Mouse (Mus musculus): ENCODE measurements around the gene Crip2.

The Crip2 gene

DNA sequence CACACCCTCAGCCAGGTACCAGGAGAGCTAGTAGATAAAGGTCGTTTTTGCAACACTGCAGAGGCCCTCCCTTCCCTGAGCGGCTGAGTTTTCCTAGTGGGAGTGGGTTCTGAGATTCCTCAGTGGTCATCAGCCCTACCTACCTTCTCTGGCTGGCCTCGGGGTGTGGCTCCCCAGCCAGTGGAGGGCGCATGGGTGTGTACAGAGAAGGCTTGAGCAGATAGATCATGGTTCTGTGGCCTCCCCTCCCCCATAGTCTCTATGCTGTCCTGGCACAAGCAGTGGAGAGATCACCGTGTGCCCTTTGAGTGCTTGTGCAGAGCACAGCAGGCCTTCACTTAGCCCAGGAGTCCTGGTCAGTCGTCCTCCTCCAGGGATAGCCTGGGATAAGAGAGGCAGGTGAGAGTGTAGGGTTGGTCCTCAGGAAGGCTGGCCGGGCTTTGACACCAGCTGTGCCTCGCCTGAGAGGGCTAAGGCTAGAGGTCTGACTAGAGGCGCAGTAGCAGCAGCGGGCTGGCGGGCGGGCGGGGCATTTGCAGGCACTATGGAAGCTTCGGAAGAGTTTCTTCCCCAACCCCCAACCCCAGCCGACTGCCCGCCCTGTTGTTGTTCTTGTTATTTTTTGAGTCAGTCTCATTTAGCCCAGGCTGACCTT is 8.5 kb downstream of the Crip2 start:
- peak; percentile 76 for DNase-seq

DNA sequence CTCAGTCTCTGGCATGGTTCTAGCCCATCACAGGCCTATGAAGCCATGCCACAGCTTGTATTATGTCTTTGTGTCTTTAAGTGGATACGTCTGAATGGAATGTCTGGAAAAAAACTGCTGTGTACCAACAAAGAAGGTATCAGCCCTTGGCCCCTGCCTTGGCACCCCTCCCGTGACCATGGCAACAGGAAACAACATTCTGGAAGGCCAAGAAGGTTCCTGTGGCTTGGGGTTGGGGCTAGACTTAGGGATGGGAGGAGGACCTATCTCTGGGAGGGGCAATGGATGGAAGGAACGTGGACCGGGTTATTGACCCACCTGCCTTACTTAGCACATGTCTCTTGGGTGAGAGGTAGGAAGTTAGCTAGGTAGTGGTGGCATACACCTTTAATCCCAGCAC is 9.3 kb downstream of the Crip2 start:
- DNase-seq, result peak; percentile 57

DNA sequence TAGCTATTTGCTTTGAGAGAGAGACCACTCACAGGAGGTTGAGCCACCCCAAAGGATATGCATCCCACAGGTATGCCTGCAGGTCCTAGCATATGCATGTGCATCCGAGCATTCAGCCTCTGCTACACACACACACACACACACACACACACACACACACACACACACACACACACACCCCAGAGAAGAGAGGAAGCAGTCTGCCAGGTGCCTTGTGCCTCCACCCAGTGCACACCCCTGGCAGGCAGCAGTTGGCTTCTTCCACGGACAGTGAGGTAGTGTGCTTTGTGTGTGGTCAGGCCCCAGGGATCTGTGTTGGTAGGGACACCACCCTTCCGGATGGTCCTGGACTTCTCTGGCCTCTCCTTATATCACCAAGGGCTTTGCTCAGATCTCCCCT is 9.9 kb downstream of the Crip2 start:
- no peak for DNase-seq

DNA sequence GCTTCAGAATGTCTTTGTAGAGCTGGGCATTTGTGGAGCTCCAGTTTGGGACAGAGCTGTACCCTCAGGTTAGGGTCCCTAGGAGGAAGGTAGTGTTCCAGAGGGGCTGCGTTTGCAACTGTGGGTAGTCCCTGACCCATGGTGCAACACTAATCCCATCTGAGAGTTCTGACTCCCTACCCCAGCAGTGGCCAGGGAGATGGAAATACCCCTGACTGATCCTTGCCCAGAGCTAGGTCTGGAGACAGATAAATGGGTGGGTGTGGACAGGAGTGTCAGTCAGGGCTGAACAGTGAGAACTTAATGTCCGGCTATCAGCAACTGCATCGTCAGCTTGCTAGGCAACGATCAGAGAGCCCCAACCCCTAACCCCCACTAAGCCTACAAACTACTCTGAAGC is 10.6 kb downstream of the Crip2 start:
- no peak for DNase-seq

DNA sequence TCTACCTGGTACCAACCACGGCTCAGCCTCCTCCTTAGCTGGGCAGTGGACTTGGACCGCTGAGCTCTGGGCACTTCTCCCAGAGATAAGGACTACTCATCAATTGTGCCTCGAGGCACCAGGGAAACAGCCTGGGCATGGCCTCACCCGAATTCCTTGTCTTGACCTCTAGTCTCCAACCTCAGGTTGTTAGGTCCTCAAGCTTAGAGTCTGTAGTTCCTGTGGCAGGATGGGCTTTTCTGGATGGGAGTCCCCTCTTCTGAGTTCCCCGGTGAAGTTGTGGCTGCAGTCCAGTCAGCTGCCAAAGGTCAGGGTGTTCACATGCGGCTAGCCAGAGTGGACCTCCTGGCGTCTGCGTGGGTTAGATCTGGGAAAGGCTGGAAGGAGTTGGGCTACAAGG is 11.0 kb downstream of the Crip2 start:
- no peak for DNase-seq

DNA sequence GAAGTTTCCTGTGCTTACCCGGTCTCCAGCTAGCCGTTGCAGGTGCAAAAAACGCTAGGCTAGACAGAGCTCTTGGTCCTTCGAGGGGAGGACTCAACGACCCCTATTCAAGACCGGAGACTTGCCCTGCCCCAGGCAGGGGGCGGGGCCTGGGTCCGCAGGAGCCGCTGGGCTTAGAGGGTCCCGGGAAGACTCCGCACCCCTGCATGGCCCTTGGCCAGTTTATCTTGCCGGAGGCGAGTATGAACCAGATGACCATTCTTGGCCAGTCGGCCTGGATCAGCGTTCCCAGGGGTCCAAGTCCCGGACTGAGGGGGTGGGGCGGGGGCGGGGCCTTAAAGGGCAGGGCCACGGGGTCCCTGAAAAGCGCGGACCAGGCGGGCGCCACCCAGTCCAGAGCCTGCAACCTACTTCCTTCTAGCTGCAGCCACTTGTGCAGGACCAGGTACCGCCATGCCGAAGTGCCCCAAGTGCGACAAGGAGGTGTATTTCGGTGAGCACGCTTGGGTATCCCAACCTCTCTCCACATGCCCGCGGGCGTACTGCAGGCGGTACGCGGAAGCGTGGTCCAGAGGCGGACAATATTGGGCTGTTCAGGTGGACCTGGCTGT is 11.7 kb downstream of the Crip2 start:
- DNase-seq, result peak; percentile 73

DNA sequence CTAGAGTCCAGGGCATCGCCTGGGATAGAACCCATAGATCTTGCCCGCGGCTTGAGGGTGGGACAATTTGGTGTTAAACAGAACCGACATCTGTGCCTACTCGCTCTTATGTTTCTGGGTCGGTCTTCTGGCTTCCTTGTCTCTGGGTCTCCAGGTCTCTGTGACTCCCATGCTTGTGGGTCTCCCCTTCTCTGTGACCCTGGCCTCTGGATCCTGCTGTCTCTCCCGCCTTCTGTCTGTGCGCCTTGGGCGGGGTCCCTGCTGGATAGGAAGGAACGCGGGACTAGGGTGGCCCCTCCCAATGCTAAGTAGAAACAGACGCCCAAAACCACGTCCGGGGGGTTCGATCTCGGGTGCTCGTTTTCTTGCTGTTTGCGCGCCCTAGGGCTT is 12.2 kb downstream of the Crip2 start:
- peak; percentile 48 for DNase-seq

DNA sequence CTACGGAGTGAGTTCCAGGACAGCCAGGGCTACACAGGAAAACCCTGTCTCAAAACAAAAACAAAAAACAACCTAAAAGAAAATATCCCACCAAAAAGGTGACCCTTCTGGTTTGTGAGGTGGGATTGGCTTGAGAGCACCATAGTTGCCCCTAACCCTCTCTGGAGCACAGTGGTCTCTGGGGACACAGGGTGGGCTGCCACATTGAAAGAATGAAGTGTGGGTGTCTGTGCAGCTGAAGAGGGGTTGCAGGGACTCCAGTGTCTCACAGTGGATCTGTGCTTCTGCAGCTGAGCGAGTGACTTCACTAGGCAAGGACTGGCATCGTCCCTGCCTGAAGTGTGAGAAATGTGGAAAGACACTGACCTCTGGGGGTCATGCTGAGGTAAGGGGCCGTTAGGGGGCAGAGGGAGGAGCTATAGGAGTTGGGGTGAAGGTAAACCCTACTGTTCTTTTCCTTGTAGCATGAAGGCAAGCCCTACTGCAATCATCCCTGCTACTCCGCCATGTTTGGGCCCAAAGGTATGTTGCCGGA is 13.0 kb downstream of the Crip2 start:
- DNase-seq, result no peak

DNA sequence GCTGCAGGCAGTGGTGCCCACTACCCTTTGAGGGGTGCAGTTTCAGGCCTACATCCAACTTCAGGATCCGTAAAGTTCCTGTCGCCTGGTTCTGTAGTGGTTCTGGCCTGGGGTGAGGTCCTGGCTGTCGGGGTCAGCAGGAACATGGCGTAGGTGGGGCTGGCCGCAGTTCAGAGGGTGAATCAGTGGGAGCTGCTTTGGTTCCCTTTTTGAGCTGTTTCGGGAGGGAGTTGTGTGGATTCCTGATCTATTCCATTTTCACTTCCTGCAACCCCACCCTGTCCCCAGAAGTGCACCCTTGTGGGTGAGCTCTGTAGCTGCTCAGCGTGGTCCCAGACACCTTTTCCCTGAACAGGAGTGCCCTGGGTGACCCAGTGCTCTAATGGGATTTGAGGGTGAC is 13.9 kb downstream of the Crip2 start:
- DNase-seq, result no peak

DNA sequence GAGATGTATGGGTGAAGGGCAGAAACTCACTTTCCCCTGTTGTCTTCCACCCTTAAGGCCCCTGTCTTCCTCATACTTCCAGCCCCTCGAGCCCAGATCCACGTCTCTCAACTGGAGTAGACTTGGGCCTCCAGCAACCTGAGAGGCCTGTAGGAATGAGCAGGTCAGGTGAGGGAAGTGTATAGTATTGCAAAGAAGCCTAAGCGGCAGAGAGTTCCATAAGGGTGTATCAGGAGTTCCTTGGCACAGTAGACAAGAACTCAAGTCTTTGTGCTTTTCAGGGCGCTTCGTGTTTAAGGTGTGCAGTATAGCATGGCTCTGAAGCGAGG is 14.7 kb downstream of the Crip2 start:
- DNase-seq, result no peak

DNA sequence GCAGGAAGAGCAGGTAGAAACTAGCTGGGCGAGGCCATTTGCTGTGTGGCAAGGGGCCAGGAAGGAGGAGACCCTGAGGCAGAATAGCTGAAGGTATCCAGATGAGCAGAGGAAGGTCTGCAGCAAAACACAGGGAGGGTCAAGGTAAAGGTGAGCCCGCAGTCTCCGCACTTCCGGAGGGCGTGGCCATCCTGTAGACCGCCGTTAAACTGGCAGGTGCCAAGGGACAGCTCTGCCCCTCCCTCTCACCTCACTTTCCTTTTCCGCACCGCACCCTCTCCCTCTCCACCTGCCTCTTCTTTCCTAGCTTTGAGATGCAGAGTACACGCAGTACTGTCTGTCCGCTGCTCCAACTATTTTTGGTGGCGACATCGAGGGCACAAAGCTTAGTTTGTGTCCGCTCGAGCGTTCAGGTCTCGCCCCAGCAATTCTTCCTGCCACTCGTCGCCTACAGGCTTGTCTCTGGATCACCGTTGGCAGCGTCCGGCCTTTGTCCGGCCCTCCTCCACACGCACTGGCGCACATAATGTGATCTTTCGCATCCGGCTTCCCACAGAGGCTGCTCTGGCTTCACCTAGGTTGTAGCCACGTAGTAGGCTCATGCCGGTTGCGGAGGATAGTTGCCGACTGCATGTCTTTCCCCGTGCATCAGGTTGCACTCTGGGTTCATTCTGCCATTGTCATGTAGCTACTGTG is 15.2 kb downstream of the Crip2 start:
- DNase-seq, result peak; percentile 66

DNA sequence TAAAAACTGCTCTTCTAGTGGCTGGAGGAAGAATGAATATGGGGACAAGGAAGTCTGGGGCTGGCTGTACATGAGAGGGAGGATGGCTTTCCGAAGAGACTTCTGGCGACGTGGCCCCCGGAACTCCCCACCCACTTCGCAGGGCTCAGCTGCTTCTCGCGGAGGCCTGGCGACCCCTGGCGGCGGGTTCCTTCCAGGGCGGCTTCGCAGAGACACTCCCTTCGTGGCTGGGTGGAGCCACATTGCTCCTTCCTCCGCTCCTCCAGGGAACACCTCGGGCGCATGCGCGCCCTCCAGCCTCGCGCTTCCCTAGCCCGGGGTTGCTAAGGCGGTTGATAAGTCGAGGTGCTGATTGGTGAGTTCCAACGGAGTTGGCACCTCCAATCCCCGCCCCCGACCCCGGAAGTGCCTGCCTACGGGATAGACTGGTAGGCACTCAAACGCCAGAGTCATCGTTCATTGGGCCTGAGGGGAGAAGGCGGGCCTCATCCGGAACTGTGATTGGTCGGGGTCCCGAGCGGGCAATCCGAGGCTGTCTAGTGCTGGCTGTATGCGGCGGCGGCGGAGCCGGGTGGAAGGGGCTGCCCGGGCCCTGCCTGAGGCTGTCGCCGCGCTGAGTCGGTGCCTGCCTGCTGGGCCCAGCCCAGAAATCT is 16.0 kb downstream of the Crip2 start, which contains the start of gene Tedc1:
Gene Tedc1 (plus strand): TSS at position 535 of the 653 bp plus-strand sequence.
- peak; percentile 100 for DNase-seq

DNA sequence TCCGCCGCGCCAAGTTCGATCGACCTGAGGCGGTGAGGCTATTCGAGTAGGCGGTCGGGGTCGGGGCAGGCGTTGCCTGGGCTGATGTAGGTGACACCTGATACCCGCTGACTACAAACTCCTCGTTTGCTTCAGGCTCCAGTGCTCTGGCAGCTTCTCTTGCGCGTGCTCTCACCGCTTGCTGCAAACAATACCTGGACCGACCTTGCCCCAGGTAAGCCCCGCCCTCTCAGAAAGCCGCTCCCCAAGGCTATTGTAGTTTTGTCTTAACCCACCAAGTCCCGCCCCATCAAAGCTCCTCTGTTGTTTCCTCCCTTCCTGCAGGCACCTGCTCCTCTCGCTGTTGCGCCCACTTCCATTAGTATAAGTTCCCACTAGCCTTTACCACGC is 16.5 kb downstream of the Crip2 start:
- no peak for DNase-seq

DNA sequence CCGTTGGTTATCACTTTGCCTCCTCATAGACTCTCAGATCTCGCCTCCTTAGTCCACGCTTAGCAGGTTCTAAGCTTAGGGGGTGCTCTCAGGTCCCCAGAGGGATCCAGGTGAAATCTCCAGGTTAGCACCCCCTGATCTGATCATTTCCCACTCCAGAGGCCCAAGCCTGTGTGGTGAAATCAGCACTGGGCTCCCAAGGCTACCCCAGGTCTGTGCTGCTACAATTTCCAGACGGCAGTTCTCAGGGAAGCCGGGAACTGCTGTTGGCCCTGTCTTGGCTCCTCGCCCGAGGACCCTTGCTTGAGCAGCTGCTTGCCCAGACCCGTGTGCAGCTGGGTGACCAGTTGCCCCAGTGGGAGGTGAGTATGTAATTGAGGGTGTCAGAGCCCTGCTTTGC is 17.0 kb downstream of the Crip2 start:
- no peak for DNase-seq

DNA sequence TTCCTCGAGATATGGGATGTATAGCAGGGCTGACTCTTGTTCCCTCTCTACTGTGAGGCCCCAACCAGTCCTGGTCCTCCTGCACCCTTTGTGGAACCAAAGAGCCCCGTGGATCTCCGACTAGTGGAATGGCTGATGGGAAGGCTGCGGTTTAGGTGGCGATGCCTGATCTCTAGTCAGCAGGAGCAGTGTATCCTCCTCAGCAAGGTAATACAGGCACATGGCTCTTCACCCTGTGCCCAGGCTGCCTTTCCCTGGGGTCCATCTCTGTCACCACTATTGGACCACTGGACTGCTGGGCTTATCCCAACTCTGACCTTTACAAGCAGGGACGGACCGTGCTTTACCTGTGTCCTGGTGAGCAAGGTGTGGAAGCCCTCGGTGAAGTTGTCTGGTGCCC is 17.5 kb downstream of the Crip2 start:
- no peak for DNase-seq

DNA sequence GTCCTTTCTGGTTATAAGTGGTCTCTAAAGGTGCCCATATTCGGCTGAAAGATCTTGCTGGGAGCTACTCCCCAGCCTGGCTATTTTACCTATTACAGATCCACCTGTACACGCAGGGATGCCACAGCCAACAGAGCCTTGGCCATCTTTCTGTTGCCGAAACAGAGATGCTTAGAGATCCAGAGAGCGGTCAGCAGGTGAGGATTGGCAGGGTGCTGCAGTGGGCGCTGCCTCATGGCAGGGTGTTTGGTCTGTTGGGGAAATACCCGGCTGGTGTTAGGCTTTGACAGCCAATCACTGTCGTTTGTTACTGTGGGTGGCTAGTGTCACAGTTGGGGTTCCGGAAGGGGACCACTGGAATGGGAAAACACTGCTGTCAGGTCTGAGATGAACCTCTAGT is 17.9 kb downstream of the Crip2 start:
- no peak for DNase-seq

DNA sequence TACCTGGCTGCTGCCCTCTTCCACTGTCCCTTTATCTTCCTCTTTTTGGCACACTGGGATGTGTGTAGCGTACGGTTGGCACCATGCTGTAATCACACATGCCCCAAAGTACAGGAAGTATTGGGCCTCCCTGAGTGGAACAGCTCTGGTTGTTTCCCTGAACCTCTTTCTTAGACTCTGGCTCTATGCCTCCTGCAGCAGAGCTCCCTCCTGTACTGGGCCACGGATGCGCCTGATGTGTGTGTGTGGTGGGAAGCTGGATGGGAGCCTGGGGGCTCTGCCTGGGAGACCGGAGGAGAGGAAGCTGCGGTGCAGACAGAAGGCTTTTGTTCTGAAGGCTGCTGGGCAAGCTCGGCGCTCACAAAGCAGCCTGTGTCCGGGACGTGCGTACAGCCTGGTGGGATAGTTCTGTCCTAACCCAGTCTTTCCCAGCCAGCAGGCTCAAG is 23.5 kb downstream of the Crip2 start:
- no peak for DNase-seq

DNA sequence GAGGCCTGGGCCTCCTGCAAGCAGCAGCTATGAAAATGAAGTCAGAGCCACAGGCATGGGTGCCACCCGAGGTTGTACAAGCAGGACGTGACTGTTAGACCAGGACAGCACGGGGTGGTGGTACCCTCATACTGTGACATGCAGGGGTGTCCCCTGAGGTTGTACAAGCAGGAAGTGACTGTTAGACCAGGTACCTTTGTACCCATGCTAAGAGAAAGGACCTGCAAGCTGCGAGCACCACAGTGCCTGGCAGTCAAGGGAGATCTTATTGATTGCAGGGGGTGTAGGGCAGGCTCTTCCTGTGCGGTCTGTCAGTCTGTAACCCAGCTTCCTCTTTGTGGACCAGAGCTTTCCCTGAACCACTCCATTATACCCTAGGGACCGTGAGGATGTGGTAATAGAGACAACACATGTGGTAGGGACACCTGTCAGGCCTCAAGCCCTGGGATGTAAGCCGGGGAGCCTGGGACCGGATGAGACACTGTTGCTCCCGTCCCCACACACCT is 28.0 kb downstream of the Crip2 start:
- no peak for DNase-seq

DNA sequence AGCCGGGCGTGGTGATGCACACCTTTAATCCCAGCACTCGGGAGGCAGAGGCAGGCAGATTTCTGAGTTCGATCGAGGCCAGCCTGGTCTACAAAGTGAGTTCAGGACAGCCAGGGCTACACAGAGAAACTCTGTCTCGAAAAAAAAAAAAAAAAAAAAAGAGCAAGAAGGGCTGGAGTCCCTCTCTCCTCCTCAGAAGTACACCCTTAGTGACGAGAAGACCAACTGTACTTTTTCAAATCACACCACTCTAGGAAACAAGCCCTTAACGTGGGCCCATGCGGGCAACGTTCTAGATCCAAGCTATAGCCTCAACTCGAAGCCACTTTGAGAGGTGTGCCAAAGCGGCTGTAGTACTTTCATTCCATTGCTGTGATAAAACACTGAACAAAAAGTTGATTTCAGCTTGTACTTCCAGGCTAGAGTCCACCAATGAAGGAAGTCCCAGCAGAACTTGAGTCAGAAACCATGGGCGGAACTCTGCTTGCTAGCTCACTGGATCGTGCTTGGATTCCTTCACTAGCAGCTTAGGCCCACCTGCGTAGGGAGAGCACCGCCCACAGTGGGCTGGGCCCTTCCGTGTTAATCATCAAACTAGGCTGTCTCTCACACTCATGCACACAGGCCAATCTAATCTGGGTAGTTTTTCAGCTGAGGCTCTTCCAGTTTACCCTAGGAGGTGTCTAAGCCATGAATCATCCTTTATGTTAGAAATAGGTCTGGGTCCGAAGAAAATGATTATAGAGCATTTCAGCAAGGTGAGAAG is 37.1 kb downstream of the Crip2 start:
- no peak for DNase-seq

DNA sequence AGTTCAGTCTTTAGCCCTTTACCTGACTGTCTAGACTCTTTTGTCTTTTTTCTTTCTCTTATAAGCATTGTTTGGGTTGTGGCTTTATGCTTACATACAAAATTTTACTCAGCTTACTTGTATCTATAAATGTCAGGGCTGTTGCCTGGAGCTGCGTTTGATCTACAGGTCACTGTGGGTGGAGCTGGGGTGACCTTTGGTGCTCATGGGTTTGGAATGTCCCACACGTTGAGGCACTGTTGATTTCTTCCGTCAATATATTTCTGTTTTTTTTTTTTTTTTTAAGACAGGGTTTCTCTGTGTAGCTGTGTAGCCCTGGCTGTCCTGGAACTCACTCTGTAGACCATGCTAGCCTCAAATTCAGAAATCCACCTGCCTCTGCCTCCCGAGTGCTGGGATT is 41.0 kb downstream of the Crip2 start:
- DNase-seq, result no peak

DNA sequence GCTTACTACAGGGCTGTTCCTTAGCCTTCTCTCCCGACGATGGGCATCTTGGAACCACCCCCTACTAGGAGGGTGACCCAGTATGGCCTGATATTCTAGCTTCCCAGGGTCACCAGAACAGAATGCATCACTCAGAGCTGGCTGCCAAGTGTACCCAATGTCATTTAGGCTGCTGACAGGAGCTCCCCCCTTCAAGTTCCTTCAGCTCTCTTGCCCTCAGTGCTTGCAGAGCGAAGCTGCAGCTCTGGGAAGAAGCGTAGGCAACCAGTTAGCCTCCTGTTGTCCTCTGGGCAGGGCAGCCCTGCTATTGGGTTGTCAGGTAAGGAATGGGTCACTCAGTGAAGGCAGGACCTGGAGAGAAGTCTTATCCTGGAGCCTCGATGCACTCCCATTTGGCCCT is 44.9 kb downstream of the Crip2 start:
- no peak for DNase-seq

DNA sequence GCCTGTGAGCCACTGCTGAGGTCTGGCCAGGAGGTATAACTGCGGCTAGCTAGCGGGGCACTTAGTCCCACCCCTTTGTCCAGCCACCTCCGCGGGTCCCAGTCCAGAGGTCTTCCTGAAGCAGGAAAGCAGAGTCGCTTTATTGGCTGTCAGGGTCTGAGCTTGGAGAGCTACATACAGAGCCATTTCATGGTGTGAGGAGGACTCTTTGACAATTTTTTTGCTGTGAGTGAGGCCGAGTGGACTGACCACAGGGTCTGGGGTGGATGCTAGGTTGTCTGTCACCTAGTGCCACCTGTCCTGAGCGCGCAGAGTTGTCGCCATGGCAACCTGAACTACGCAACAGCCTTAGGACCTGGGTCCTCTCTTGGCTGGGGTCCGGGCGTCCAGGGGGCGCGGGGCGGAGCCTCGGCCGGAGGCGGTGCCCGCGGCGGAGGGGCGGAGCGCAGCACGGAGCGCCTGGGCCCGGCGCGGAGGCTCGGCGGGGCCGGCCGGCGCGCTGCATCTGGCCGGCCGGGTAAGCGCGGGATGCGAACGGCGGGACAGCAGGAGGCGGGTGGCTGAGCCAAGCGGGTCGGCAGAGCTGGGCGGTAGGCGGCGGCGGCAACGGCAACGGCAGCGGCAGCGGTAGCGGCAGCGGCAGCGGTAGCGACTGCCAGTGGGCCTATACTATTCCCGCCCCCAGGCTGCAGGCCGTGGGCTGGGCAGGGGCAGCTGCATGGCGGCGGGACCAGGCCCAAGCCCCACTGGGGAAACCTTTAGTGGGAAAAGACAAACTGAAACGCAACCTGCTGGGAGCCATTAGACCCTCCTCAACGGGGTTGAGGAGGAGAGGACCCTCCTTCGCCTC is 45.6 kb downstream of the Crip2 start, which contains the start of gene Tmem121:
Gene Tmem121 (plus strand): TSS at position 489 of the 850 bp plus-strand sequence.
- no peak for DNase-seq

Data from lung, postnatal 14 days (tissue).